Mouse (Mus musculus) MEL (cell line): Measurements from ENCODE around the gene Cd164. TPM values are rescaled to one million over a fixed set of nuclear protein-coding genes. Genes with fewer than 3 reads are reported as not detected.

Experiments used
- DNase-seq: peaks from one replicate; pipeline ENCODE4 v3.0.0; 2011; ENCODE audit warnings: low read depth, low spot score
- H3K27ac ChIP-seq: 2 replicates; pipeline ENCODE4 v1.5.1; 2012; ENCODE audit warnings: low read depth, mild to moderate bottlenecking, control low read depth, low read length, moderate library complexity; ENCODE audit not compliant: control insufficient read depth
- H3K27me3 ChIP-seq, 2 experiments: fragments of 150-350 bp in 1 of 2; sonication (generic) in 1 of 2; 2 replicates each; pipeline ENCODE4 v1.6.1; 2012; ENCODE audit warnings: low read length in 2 of 2, mild to moderate bottlenecking in 2 of 2, improper control_type of control experiment in 1 of 2, moderate library complexity in 1 of 2; ENCODE audit not compliant: insufficient read depth in 2 of 2, control insufficient read depth in 1 of 2
- H3K36me3 ChIP-seq, 2 experiments: 2 replicates each; pipeline ENCODE4 v1.6.1; 2012 to 2014; ENCODE audit warnings: low read length in 2 of 2, improper control_type of control experiment in 1 of 2, inconsistent platforms in 1 of 2, mild to moderate bottlenecking in 1 of 2; ENCODE audit not compliant: insufficient read depth in 2 of 2, control insufficient read depth in 1 of 2
- H3K4me1 ChIP-seq, 2 experiments: fragments of 150-350 bp in 1 of 2; sonication (generic) in 1 of 2; 2 replicates each; pipeline ENCODE4 v1.6.1; 2012; ENCODE audit warnings: low read length in 2 of 2, improper control_type of control experiment in 1 of 2, mild to moderate bottlenecking in 1 of 2; ENCODE audit not compliant: insufficient read depth in 2 of 2, control insufficient read depth in 1 of 2
- H3K4me3 ChIP-seq, 2 experiments: fragments of 150-350 bp in 1 of 2; sonication (generic) in 1 of 2; 2 replicates each; pipeline ENCODE4 v1.5.1; 2012; ENCODE audit warnings: low read depth in 2 of 2, low read length in 2 of 2, mild to moderate bottlenecking in 2 of 2, moderate library complexity in 2 of 2, control low read depth in 1 of 2, improper control_type of control experiment in 1 of 2; ENCODE audit not compliant: control insufficient read depth in 1 of 2, insufficient read depth in 1 of 2
- H3K79me2 ChIP-seq: 2 replicates; pipeline ENCODE4 v1.6.1; 2012; ENCODE audit warnings: mild to moderate bottlenecking, low read length, moderate library complexity; ENCODE audit not compliant: control insufficient read depth, poor library complexity, insufficient read depth
- H3K9ac ChIP-seq: 2 replicates; pipeline ENCODE4 v1.6.1; 2012; ENCODE audit warnings: low read depth, mild to moderate bottlenecking, control low read depth, low read length, moderate library complexity; ENCODE audit not compliant: control insufficient read depth, poor library complexity, severe bottlenecking
- H3K9me3 ChIP-seq: fragments of 150-350 bp; sonication (generic); replicated peaks from 2 replicates; pipeline ENCODE4 v1.6.1; 2012; ENCODE audit warnings: mild to moderate bottlenecking, low read length, improper control_type of control experiment, moderate library complexity; ENCODE audit not compliant: insufficient read depth
- BHLHE40 ChIP-seq: IDR thresholded peaks from 2 replicates; pipeline ENCODE4 v1.6.1; 2012; ENCODE audit warnings: low read depth, mild to moderate bottlenecking, inconsistent platforms, low read length, improper control_type of control experiment, borderline replicate concordance
- CTCF ChIP-seq, 3 experiments: IDR thresholded peaks in 2 of 3; conservative IDR thresholded peaks in 1 of 3; 2 replicates each; pipeline ENCODE4 v1.5.1; 2011 to 2012; ENCODE audit warnings: low read length in 3 of 3, low read depth in 2 of 3, mild to moderate bottlenecking in 2 of 3, improper control_type of control experiment in 1 of 3, inconsistent platforms in 1 of 3, mixed read lengths in 1 of 3, moderate library complexity in 1 of 3; ENCODE audit not compliant: control insufficient read depth in 1 of 3, insufficient read depth in 1 of 3, poor library complexity in 1 of 3, severe bottlenecking in 1 of 3
- E2F4 ChIP-seq: IDR thresholded peaks from 2 replicates; pipeline ENCODE4 v1.6.1; 2011; ENCODE audit warnings: low read depth, low read length, improper control_type of control experiment, borderline replicate concordance
- ELF1 ChIP-seq: IDR thresholded peaks from 2 replicates; pipeline ENCODE4 v1.6.1; 2014; ENCODE audit warnings: low read depth, mild to moderate bottlenecking, inconsistent platforms, low read length, improper control_type of control experiment, moderate library complexity
- EP300 ChIP-seq, 2 experiments: IDR thresholded peaks; 2 replicates each; pipeline ENCODE4 v1.6.1; 2011; ENCODE audit warnings: improper control_type of control experiment in 2 of 2, low read length in 2 of 2, low read depth in 1 of 2, mild to moderate bottlenecking in 1 of 2
- ETS1 ChIP-seq: IDR thresholded peaks from 2 replicates; pipeline ENCODE4 v1.6.1; 2012; ENCODE audit warnings: low read depth, mild to moderate bottlenecking, inconsistent platforms, low read length, improper control_type of control experiment, moderate library complexity
- GATA1 ChIP-seq: IDR thresholded peaks from 2 replicates; pipeline ENCODE4 v1.6.1; 2011; ENCODE audit warnings: low read depth, low read length, improper control_type of control experiment
- JUND ChIP-seq: IDR thresholded peaks from 2 replicates; pipeline ENCODE4 v1.6.1; 2011; ENCODE audit warnings: low read depth, mild to moderate bottlenecking, improper control_type of control experiment, low read length
- KAT2A ChIP-seq: conservative IDR thresholded peaks from 2 replicates; pipeline ENCODE4 v1.6.1; 2012; ENCODE audit warnings: low read depth, low read length, improper control_type of control experiment, inconsistent platforms
- MAFK ChIP-seq: IDR thresholded peaks from 2 replicates; pipeline ENCODE4 v1.6.1; 2011; ENCODE audit warnings: low read depth, mild to moderate bottlenecking, low read length, improper control_type of control experiment, borderline replicate concordance
- MAZ ChIP-seq: IDR thresholded peaks from 2 replicates; pipeline ENCODE4 v1.6.1; 2012; ENCODE audit warnings: low read depth, mild to moderate bottlenecking, inconsistent platforms, low read length, improper control_type of control experiment
- MEF2A ChIP-seq: IDR thresholded peaks from 2 replicates; pipeline ENCODE4 v1.6.1; 2014; ENCODE audit warnings: low read depth, mild to moderate bottlenecking, inconsistent platforms, low read length, improper control_type of control experiment; ENCODE audit not compliant: poor library complexity, insufficient replicate concordance, severe bottlenecking; ENCODE audit errors: extremely low read depth
- MXI1 ChIP-seq: IDR thresholded peaks from 2 replicates; pipeline ENCODE4 v1.6.1; 2011; ENCODE audit warnings: mild to moderate bottlenecking, low read depth, low read length, improper control_type of control experiment
- MYB ChIP-seq: IDR thresholded peaks from 2 replicates; pipeline ENCODE4 v1.6.1; 2011; ENCODE audit warnings: mild to moderate bottlenecking, low read depth, low read length, improper control_type of control experiment
- NELFE ChIP-seq: IDR thresholded peaks from 2 replicates; pipeline ENCODE4 v1.6.1; 2011; ENCODE audit warnings: low read depth, low read length, improper control_type of control experiment
- POLR2A ChIP-seq, 2 experiments: IDR thresholded peaks; 2 replicates each; pipeline ENCODE4 v1.6.1; 2011 to 2012; ENCODE audit warnings: low read length in 2 of 2, mild to moderate bottlenecking in 2 of 2, control low read depth in 1 of 2, improper control_type of control experiment in 1 of 2, low read depth in 1 of 2, moderate library complexity in 1 of 2; ENCODE audit not compliant: control insufficient read depth in 1 of 2, insufficient read depth in 1 of 2, poor library complexity in 1 of 2
- POLR2AphosphoS2 ChIP-seq: IDR thresholded peaks from 2 replicates; pipeline ENCODE4 v1.6.1; 2011; ENCODE audit warnings: low read length, improper control_type of control experiment
- POLR2AphosphoS5 ChIP-seq: IDR thresholded peaks from 2 replicates; pipeline ENCODE4 v1.6.1; 2012; ENCODE audit warnings: low read depth, borderline replicate concordance, mild to moderate bottlenecking, inconsistent platforms, low read length, moderate library complexity, mixed read lengths
- RAD21 ChIP-seq: IDR thresholded peaks from 2 replicates; pipeline ENCODE4 v1.6.1; 2011; ENCODE audit warnings: mild to moderate bottlenecking, low read depth, low read length, improper control_type of control experiment
- SIN3A ChIP-seq: IDR thresholded peaks from 2 replicates; pipeline ENCODE4 v1.6.1; 2012; ENCODE audit warnings: low read length, improper control_type of control experiment, inconsistent platforms
- TAL1 ChIP-seq: IDR thresholded peaks from 2 replicates; pipeline ENCODE4 v1.6.1; 2012; ENCODE audit warnings: mild to moderate bottlenecking, inconsistent platforms, low read length, moderate library complexity, mixed read lengths
- TBP ChIP-seq: IDR thresholded peaks from 2 replicates; pipeline ENCODE4 v1.8.0; 2011; ENCODE audit warnings: low read depth, low read length, improper control_type of control experiment
- TCF12 ChIP-seq: IDR thresholded peaks from 2 replicates; pipeline ENCODE4 v1.6.1; 2014; ENCODE audit warnings: low read depth, mild to moderate bottlenecking, inconsistent platforms, low read length, improper control_type of control experiment, moderate library complexity
- USF2 ChIP-seq, 2 experiments: IDR thresholded peaks; 2 replicates each; pipeline ENCODE4 v1.6.1; 2011 to 2012; ENCODE audit warnings: improper control_type of control experiment in 2 of 2, low read length in 2 of 2, borderline replicate concordance in 1 of 2, inconsistent platforms in 1 of 2, low read depth in 1 of 2, mild to moderate bottlenecking in 1 of 2; ENCODE audit not compliant: insufficient read depth in 1 of 2
- ZC3H11A ChIP-seq: IDR thresholded peaks from 2 replicates; pipeline ENCODE4 v1.6.1; 2012; ENCODE audit warnings: low read depth, mild to moderate bottlenecking, inconsistent platforms, low read length, improper control_type of control experiment
- ZMIZ1 ChIP-seq: IDR thresholded peaks from 2 replicates; pipeline ENCODE4 v1.6.1; 2012; ENCODE audit warnings: low read depth, mild to moderate bottlenecking, inconsistent platforms, low read length, improper control_type of control experiment, moderate library complexity
- ZNF384 ChIP-seq: IDR thresholded peaks from 2 replicates; pipeline ENCODE4 v1.6.1; 2012; ENCODE audit warnings: low read depth, mild to moderate bottlenecking, inconsistent platforms, low read length, improper control_type of control experiment
- polyA plus RNA-seq, 2 experiments: library from polyadenylated mRNA; stranded (reverse) in 1 of 2; unstranded in 1 of 2; fragments of >175 nt in 1 of 2; fragments of >200 nt in 1 of 2; gene quantifications; 2 replicates each; pipeline versions ENCODE4 v1.2.1 to v1.2.4; 2012; ENCODE audit warnings: low replicate concordance in 2 of 2, low read depth in 1 of 2; ENCODE audit not compliant: insufficient read length in 2 of 2, insufficient read depth in 1 of 2, missing spikeins in 1 of 2
- total RNA-seq: library from RNA; depleted of rRNA; stranded (reverse); fragments of 300-350 nt; gene quantifications from 2 replicates; pipeline ENCODE4 v1.2.3, GENCODE M21; 2012

Cd164 gene
- total and polyA plus RNA-seq, 3 experiments = 21.4 to 59.4 TPM; not detected in 1

DNA sequence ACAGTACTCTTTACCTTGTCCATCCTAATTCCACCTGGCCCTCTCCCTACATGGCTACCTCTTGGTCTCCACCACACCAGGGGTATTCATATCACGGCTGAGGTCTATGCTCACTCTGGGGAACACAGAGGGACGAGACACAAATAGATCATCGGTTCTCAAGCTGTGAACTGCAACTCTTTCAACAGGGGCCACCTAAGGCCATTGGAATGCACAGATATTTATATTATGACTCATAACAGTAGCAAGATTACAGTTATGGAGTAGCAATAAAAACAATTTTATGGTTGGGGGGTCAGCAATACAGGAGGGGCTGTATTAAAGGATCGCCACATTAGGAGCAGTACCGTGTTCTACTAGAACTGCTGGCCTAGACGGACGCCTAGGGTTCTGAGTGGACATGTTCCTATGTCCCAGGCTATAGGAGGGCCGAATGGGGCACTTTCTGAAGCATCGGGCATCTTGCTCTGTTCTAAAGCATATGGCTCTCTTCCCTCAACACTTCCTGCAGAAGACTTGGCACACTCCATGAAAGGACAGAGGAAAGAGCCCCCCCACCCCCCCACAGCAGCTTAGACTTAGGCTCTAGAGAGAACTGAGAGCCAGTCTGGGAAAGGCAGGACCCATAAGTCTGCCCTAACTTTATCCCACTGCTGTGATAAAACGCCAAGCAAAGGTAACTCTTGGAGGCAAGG, 42.6 kb downstream of the Cd164 start:
- H3K79me2 ChIP-seq = no peaks in the 10 kb centered on the region
- peaks cover 0 to 3% of the 10 kb centered on the region in 2 experiments; a peak in 1 of 4 replicates for H3K36me3 ChIP-seq
- H3K9ac ChIP-seq = no peak overlapping the region
- no peak overlapping the region for H3K27ac ChIP-seq
- no peak overlapping the region for H3K4me3 ChIP-seq
- peaks cover 0 to 2% of the 10 kb centered on the region in 2 experiments; a peak in 1 of 4 replicates for H3K27me3 ChIP-seq
- no peaks in the 10 kb centered on the region for H3K4me1 ChIP-seq
- TF ChIP-seq MYB (no peak), POLR2AphosphoS5 (no peak), POLR2A (IDR thresholded peaks at IDR 0.05; ENCODE audit: control insufficient read depth in 1 of 2, insufficient read depth in 1 of 2, low read depth in 1 of 2, low read length in 2 of 2, poor library complexity in 1 of 2) (no peak), JUND (no peak), GATA1 (no peak), EP300 (IDR thresholded peaks at IDR 0.05; ENCODE audit: low read depth in 1 of 2, low read length in 2 of 2) (no peak), ELF1 (no peak), POLR2AphosphoS2 (no peak), MXI1 (no peak), ETS1 (no peak), RAD21 (no peak), TAL1 (no peak), MEF2A (no peak), MAFK (no peak), ZNF384 (no peak), TCF12 (no peak), MAZ (no peak)
- H3K9me3 ChIP-seq = no peaks in the 10 kb centered on the region
- no peak for DNase-seq

DNA sequence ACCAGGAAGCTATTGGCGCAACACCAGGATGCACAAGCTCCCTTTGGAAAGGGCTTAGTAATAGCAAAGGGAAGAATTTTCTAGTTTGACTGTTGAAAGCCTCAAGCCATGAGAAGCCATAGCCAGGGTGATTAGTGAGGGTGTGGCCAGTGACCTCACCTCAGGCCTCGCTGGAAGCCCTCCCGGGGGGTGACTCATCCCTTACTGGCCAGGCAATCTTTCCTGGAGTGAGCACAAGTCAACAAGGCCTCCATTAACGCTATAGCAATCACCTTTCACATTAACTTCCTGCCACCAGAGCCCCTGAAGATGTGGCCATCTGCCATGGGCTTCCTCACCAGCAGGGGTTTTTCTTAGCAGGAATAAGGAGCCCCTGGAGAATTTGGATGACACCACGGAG, 45.9 kb downstream of the Cd164 start:
- Histone ChIP-seq H3K9ac (no peak overlapping the region), H3K79me2 (no peaks in the 10 kb centered on the region), H3K36me3 (no peaks in the 10 kb centered on the region), H3K27ac (no peak overlapping the region), H3K27me3 (peaks cover 0 to 3% of the 10 kb centered on the region in 2 experiments; a peak in 1 of 4 replicates), H3K9me3 (no peaks in the 10 kb centered on the region), H3K4me1 (no peaks in the 10 kb centered on the region), H3K4me3 (no peak overlapping the region)
- TF ChIP-seq BHLHE40 (no peak), POLR2AphosphoS2 (no peak), ZC3H11A (no peak), POLR2AphosphoS5 (no peak), KAT2A (no peak), ETS1 (no peak), TCF12 (no peak), TBP (no peak), NELFE (no peak), CTCF (IDR thresholded peaks at IDR 0.05 in 2 of 3, conservative IDR thresholded peaks at IDR 0.05 in 1 of 3; ENCODE audit: control insufficient read depth in 1 of 3, insufficient read depth in 1 of 3, low read depth in 2 of 3, low read length in 3 of 3, poor library complexity in 1 of 3, severe bottlenecking in 1 of 3) (no peak), TAL1 (no peak), RAD21 (no peak), USF2 (IDR thresholded peaks at IDR 0.05; ENCODE audit: borderline replicate concordance in 1 of 2, insufficient read depth in 1 of 2, low read depth in 1 of 2, low read length in 2 of 2) (no peak), GATA1 (no peak), ZMIZ1 (no peak), MAZ (no peak), SIN3A (no peak), E2F4 (no peak)
- no peak for DNase-seq
